Mouse (Mus musculus) embryonic fibroblast, embryonic 13.5 days (primary cell): ENCODE measurements around the gene Eya3. TPM values are rescaled to one million over a fixed set of nuclear protein-coding genes. Genes with fewer than 3 reads are reported as not detected.
"Not testable (repeated sequence)": the region's sequence is repeated elsewhere in the genome, so short reads cannot be mapped to it uniquely, and the experiment has no call there.

Source experiments
- H3K27ac ChIP-seq: 2 replicates; pipeline ENCODE4 v1.5.1; 2012; ENCODE audit warnings: low read length, control low read depth, inconsistent platforms; ENCODE audit not compliant: insufficient read depth
- H3K4me1 ChIP-seq: 2 replicates; pipeline ENCODE4 v1.6.1; 2011; ENCODE audit warnings: low read length; ENCODE audit not compliant: control insufficient read depth, insufficient read depth
- H3K4me3 ChIP-seq: 2 replicates; pipeline ENCODE4 v1.5.1; 2011; ENCODE audit warnings: mild to moderate bottlenecking, control low read depth, low read length; ENCODE audit not compliant: insufficient read depth
- CTCF ChIP-seq: IDR thresholded peaks from 2 replicates; pipeline ENCODE4 v1.5.1; 2011; ENCODE audit warnings: mild to moderate bottlenecking, control low read depth, low read length, moderate library complexity, borderline replicate concordance; ENCODE audit not compliant: insufficient read depth
- POLR2A ChIP-seq: IDR thresholded peaks from 2 replicates; pipeline ENCODE4 v1.6.1; 2011; ENCODE audit warnings: low read depth, mild to moderate bottlenecking, control low read depth, low read length, moderate library complexity
- polyA plus RNA-seq: library from polyadenylated mRNA; stranded (reverse); fragments of >200 nt; gene quantifications from 2 replicates; pipeline ENCODE4 v1.2.4, GENCODE M21; 2011; ENCODE audit warnings: low read depth; ENCODE audit not compliant: missing spikeins, insufficient read length

Gene Eya3
- polyA plus RNA-seq, 1 experiment, result 55.7 TPM

GRCm38 (mm10) chr4:132749258-132749982 is 110.6 kb downstream of the Eya3 start:
- no peak overlapping the region for H3K27ac ChIP-seq
- no peak for TF ChIP-seq POLR2A
- TF ChIP-seq CTCF, result no peak
- no peak overlapping the region for H3K4me3 ChIP-seq
- no peaks in the 10 kb centered on the region for H3K4me1 ChIP-seq

DNA sequence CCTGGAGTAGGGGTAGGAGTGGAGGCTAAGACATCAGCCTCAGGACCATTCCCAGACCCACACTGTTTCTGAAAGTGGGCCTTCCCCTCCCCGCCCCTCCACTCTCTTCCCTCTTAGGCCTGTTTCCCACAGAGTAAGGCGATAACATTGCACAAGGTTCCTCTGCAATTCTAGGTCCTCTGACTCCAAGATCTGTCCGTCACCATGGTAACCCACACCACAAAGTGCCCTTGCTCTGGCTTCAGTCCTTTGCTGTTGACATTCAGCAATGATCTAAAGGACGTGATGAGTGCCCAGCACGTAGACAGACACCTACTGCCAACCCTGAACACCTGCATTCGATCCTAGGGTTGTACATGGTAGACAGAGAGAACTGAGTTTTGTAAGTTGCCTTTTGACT is 114.2 kb downstream of the Eya3 start:
- peaks cover 6% of the 10 kb centered on the region; the same call in 1 of the 2 replicates for H3K4me1 ChIP-seq
- no peak overlapping the region for H3K27ac ChIP-seq
- TF ChIP-seq CTCF (no peak), POLR2A (no peak)
- H3K4me3 ChIP-seq, result no peak overlapping the region

DNA sequence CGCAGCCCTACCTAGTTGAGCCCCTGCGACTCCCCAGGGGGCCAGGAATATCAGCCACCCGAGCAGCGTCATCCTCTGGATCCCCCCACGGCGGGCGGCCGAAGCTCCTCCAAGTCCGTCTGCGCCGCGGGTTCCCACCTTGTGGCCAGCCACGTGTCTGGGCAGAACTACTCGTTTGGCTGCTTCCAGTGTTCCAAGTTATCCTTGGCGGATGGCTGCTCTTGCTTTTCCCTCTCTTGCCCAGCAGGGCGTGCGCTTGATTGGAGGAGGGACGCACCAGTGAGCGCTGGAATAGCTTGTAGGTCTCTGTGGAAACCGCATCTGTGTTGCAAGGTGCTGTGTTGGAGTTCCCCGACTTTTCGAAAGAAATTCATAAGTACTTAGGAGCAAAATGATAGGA is 118.2 kb downstream of the Eya3 start, which contains the start of gene Smpdl3b:
Gene Smpdl3b, minus strand, starts transcription at position 279 of the 400 bp plus-strand sequence.
- Histone ChIP-seq H3K4me1 (peaks cover 7% of the 10 kb centered on the region; the same call in 1 of the 2 replicates), H3K27ac (no peak within 1 kb of the TSS), H3K4me3 (peak within 1 kb of the TSS; percentile 37)
- TF ChIP-seq CTCF, result peak; percentile 64; the same call in 1 of the 2 replicates
- TF ChIP-seq POLR2A, result peak; percentile 25; the same call in 1 of the 2 replicates

GRCm38 (mm10) chr4:132757633-132758351 is 119.0 kb downstream of the Eya3 start:
- Histone ChIP-seq H3K4me3 (no peak overlapping the region), H3K4me1 (peaks cover 7% of the 10 kb centered on the region; the same call in 1 of the 2 replicates), H3K27ac (no peak overlapping the region)
- TF ChIP-seq CTCF (no peak), POLR2A (no peak)

DNA sequence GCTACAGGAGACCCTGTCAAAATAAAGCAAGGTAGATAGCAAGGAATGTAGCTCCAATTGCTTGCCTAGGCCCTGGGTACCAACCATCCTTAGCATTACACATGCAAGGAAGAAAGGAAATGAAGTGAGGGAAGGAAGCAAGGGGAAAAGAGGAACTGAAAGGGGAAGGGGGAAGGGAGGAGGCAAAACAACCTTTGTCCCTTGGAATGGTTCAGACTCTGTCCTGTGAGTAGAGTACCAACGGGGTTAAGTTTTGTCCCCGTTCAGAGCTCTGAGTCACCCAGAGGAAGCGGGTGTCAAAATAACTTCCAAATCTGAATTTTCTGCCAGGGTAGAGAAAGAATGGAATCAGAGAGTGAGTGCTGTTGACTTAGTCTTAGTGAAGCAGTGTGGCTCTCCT is 121.5 kb downstream of the Eya3 start:
- H3K4me1 ChIP-seq, result peaks cover 7% of the 10 kb centered on the region; the same call in 1 of the 2 replicates
- TF ChIP-seq POLR2A, result no peak
- no peak for TF ChIP-seq CTCF
- no peak overlapping the region for H3K4me3 ChIP-seq
- H3K27ac ChIP-seq, result no peak overlapping the region

DNA sequence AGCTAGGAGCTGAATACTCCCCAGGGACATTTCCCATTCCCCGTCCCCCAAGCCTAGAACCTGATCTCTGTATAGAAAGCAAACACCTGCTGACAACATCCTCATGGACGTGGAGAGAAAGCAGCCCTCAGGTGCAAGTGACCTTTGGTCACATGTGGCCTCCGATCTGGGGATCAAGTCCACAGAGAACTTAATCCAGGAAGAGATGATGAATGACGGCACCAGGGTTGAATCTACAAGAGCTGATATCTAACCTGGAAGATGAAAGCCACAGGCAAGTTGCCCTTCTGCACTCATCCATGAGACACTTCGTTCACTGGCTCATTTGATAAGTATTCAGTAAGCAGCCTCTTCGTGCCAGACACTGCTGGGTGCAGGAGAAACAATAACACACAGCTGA is 123.8 kb downstream of the Eya3 start:
- Histone ChIP-seq H3K27ac (no peak overlapping the region), H3K4me3 (no peak overlapping the region), H3K4me1 (peaks cover 3% of the 10 kb centered on the region; the same call in 1 of the 2 replicates)
- TF ChIP-seq POLR2A (no peak), CTCF (no peak)

- H3K27ac ChIP-seq, H3K4me1 ChIP-seq, H3K4me3 ChIP-seq: not testable (repeated sequence)
Measured at GRCm38 (mm10) chr4:132763125-132763524, 124.3 kb downstream of the Eya3 start.

- no peak for TF ChIP-seq CTCF
- TF ChIP-seq POLR2A, result peak; percentile 61
- 0 out of 2 replicates have a peak, but pooled peaks cover 4% of the 10 kb centered on the region for H3K4me1 ChIP-seq
Measured at GRCm38 (mm10) chr4:132767914-132768876, 129.4 kb downstream of the Eya3 start, which contains the start of gene Rpa2. TSS of gene Rpa2 (plus strand) at chr4:132768332.

DNA sequence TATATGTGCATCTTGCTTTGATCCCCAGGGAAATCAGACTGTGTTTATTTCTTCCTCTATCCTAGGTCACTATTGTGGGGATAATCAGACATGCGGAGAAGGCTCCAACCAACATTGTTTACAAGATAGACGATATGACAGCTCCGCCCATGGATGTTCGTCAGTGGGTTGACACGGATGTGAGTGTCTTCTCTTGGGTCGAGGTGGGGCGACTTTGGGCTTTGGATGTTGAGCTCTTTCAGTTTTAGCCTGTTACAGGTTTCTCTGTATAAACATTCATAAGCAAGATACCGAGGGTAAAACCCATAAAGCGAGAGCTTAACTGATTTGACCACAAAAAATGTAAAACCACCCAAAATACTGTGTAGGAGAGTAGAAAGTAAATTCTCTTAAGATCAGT is 133.0 kb downstream of the Eya3 start:
- TF ChIP-seq CTCF (no peak), POLR2A (no peak)
- H3K27ac ChIP-seq, result no peak overlapping the region
- H3K4me1 ChIP-seq, result 0 out of 2 replicates have a peak, but pooled peaks cover 4% of the 10 kb centered on the region
- H3K4me3 ChIP-seq, result no peak overlapping the region

More at GRCm38 (mm10) chr4:132767914-132768876, 129.4 kb downstream of the Eya3 start, which contains the start of gene Rpa2:
- H3K27ac ChIP-seq, result no peak within 1 kb of the TSS
- H3K4me3 ChIP-seq, result peak within 1 kb of the TSS; percentile 83

Other genes starting within 250 kb of the Eya3 start
- gene Phactr4, start 216.5 kb upstream of the Eya3 start, polyA plus RNA-seq, result 28.5 and 33.5 TPM in 2 replicates
- gene Med18, start 175.1 kb upstream of the Eya3 start, polyA plus RNA-seq, result 7.1 and 10.4 TPM in 2 replicates
- gene Sesn2, start 128.5 kb upstream of the Eya3 start, polyA plus RNA-seq, result 55.1 and 58.4 TPM in 2 replicates
- 352 and 397 TPM in 2 replicates for gene Atpif1, start 105.3 kb upstream of the Eya3 start, polyA plus RNA-seq
- gene Dnajc8, start 103.4 kb upstream of the Eya3 start, polyA plus RNA-seq, result 146 and 149 TPM in 2 replicates
- not detected in 2 replicates for gene Ptafr, start 74.9 kb upstream of the Eya3 start, polyA plus RNA-seq
- gene Xkr8, start 93.6 kb downstream of the Eya3 start, polyA plus RNA-seq, result 5.3 and 10.2 TPM in 2 replicates
- 2.7 and 2.9 TPM in 2 replicates for gene Smpdl3b, start 118.3 kb downstream of the Eya3 start, polyA plus RNA-seq
- 16.9 and 20.2 TPM in 2 replicates for gene Rpa2, start 129.3 kb downstream of the Eya3 start, polyA plus RNA-seq
- gene Themis2, start 157.4 kb downstream of the Eya3 start, polyA plus RNA-seq, result 0.16 TPM in 1 of 2 replicates, not detected in the other
- gene Ppp1r8, start 204.2 kb downstream of the Eya3 start, polyA plus RNA-seq, result 51.1 and 59.9 TPM in 2 replicates
- 71.8 and 72.4 TPM in 2 replicates for gene Stx12, start 245.5 kb downstream of the Eya3 start, polyA plus RNA-seq